Mouse (Mus musculus) megakaryocyte, embryonic 14.5 days (primary cell): ENCODE data around the gene Sbno1.

Experiments used
- FLI1 ChIP-seq: IDR thresholded peaks from 2 replicates; pipeline ENCODE4 v1.6.1; 2012; ENCODE audit warnings: low read length, inconsistent platforms, mixed read lengths
- GATA1 ChIP-seq: IDR thresholded peaks from 3 replicates; pipeline ENCODE4 v1.6.1; 2012; ENCODE audit warnings: mixed read lengths, low read length, inconsistent platforms, borderline replicate concordance

DNA sequence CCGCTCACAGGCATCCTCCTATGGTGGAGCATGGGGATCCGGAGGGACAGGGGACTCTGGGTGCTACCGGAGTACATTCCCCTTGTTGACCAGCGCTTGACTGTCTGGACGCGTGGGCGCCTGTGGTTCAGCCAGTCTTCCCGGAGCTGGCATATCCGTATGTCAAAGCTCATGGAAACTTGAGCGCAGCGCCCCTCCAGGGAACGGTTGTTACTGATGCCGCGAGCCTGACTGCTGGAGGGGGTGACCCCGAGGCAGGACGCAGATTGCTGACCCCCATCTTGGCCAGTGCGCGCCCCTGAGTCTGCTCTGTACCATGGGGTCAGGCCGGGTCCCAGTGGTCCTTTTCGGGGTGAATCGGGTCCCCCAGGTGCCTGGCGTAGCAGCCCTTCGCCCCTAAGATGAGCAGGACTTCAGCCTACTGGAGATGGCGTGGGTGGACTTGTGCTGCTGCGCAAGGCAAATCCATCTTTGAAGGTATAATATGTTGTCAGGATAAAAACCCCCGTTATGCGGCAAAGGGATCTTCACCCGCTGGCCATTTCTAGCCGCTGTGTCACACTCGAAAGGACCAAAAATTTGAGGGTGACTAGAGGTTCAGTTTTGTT, 14.4 kb upstream of the Sbno1 start:
- TF ChIP-seq FLI1, result no peak
- no peak for TF ChIP-seq GATA1
